Mouse (Mus musculus): ENCODE measurements around the gene Fam163b. TPM values are rescaled to one million over a fixed set of nuclear protein-coding genes. Genes with fewer than 3 reads are reported as not detected.

The Fam163b gene
- total RNA-seq, 1 experiment: not detected

GRCm38 (mm10) chr2:27095178-27095577 is 47.1 kb downstream of the Fam163b start:
- Histone ChIP-seq H3K4me3 (ENCODE audit: insufficient read depth in 1 of 2, low read depth in 1 of 2, low read length in 2 of 2, poor library complexity in 1 of 2, severe bottlenecking in 1 of 2) (no peak overlapping the region), H3K36me3 (ENCODE audit: control insufficient read depth, insufficient read depth, low read length, poor library complexity, severe bottlenecking) (no peaks in the 10 kb centered on the region), H3K9me3 (ENCODE audit: control insufficient read depth, insufficient read depth, low read depth, low read length) (no peaks in the 10 kb centered on the region), H3K27ac (ENCODE audit: insufficient read depth, low read depth, low read length, poor library complexity, severe bottlenecking) (no peak overlapping the region), H3K4me1 (ENCODE audit: control insufficient read depth in 2 of 2, insufficient read depth in 2 of 2, low read length in 2 of 2, poor library complexity in 1 of 2) (no peaks in the 10 kb centered on the region), H3K9ac (ENCODE audit: insufficient read depth, low read depth, low read length, poor library complexity, severe bottlenecking) (no peak overlapping the region)
- no peak for TF ChIP-seq CHD2 (IDR thresholded peaks at IDR 0.05; ENCODE audit: low read depth, low read length)
- no peak for TF ChIP-seq ZNF384 (IDR thresholded peaks at IDR 0.05; ENCODE audit: low read depth, low read length)
- no peak for TF ChIP-seq HCFC1 (IDR thresholded peaks at IDR 0.05; ENCODE audit: borderline replicate concordance, insufficient read depth, low read length)
- no peak for TF ChIP-seq ZC3H11A (IDR thresholded peaks at IDR 0.05; ENCODE audit: borderline replicate concordance, low read depth, low read length)
- TF ChIP-seq MAFK (IDR thresholded peaks at IDR 0.05; ENCODE audit: insufficient read depth, low read depth, low read length): no peak
- no peak for DNase-seq (ENCODE audit: low read depth, low spot score)
- in situ Hi-C loops (cut with MboI; ENCODE audit: low sequenced_read_pairs in 2 of 2, unreplicated experiment in 2 of 2): no loop called here

- no peaks in the 10 kb centered on the region for H3K36me3 ChIP-seq (ENCODE audit: control insufficient read depth, insufficient read depth, low read length, poor library complexity, severe bottlenecking)
- H3K27ac ChIP-seq (ENCODE audit: insufficient read depth, low read depth, low read length, poor library complexity, severe bottlenecking): no peak overlapping the region
- no peaks in the 10 kb centered on the region for H3K4me1 ChIP-seq (ENCODE audit: control insufficient read depth in 2 of 2, insufficient read depth in 2 of 2, low read length in 2 of 2, poor library complexity in 1 of 2)
- H3K4me3 ChIP-seq (ENCODE audit: insufficient read depth in 1 of 2, low read depth in 1 of 2, low read length in 2 of 2, poor library complexity in 1 of 2, severe bottlenecking in 1 of 2): no peak overlapping the region
- no peak overlapping the region for H3K9ac ChIP-seq (ENCODE audit: insufficient read depth, low read depth, low read length, poor library complexity, severe bottlenecking)
- no peak for TF ChIP-seq MAFK (IDR thresholded peaks at IDR 0.05; ENCODE audit: insufficient read depth, low read depth, low read length)
- no peak for TF ChIP-seq ZNF384 (IDR thresholded peaks at IDR 0.05; ENCODE audit: low read depth, low read length)
- no peak for TF ChIP-seq HCFC1 (IDR thresholded peaks at IDR 0.05; ENCODE audit: borderline replicate concordance, insufficient read depth, low read length)
- no peak for TF ChIP-seq ZC3H11A (IDR thresholded peaks at IDR 0.05; ENCODE audit: borderline replicate concordance, low read depth, low read length)
- TF ChIP-seq CHD2 (IDR thresholded peaks at IDR 0.05; ENCODE audit: low read depth, low read length): no peak
- in situ Hi-C loops (cut with MboI; ENCODE audit: low sequenced_read_pairs in 2 of 2, unreplicated experiment in 2 of 2): no loop called here
- DNase-seq (ENCODE audit: low read depth, low spot score): no peak
- no peaks in the 10 kb centered on the region for H3K9me3 ChIP-seq (ENCODE audit: control insufficient read depth, insufficient read depth, low read depth, low read length)
Observed at GRCm38 (mm10) chr2:27089238-27089637, 53.1 kb downstream of the Fam163b start.

- no peaks in the 10 kb centered on the region for H3K36me3 ChIP-seq (ENCODE audit: control insufficient read depth, insufficient read depth, low read length, poor library complexity, severe bottlenecking)
- H3K4me3 ChIP-seq (ENCODE audit: insufficient read depth in 1 of 2, low read depth in 1 of 2, low read length in 2 of 2, poor library complexity in 1 of 2, severe bottlenecking in 1 of 2): no peak overlapping the region
- H3K27ac ChIP-seq (ENCODE audit: insufficient read depth, low read depth, low read length, poor library complexity, severe bottlenecking): no peak overlapping the region
- in situ Hi-C loops (cut with MboI; ENCODE audit: low sequenced_read_pairs in 2 of 2, unreplicated experiment in 2 of 2): no loop called here
- TF ChIP-seq ZC3H11A (IDR thresholded peaks at IDR 0.05; ENCODE audit: borderline replicate concordance, low read depth, low read length): no peak
- TF ChIP-seq MAFK (IDR thresholded peaks at IDR 0.05; ENCODE audit: insufficient read depth, low read depth, low read length): no peak
- TF ChIP-seq HCFC1 (IDR thresholded peaks at IDR 0.05; ENCODE audit: borderline replicate concordance, insufficient read depth, low read length): no peak
- TF ChIP-seq CHD2 (IDR thresholded peaks at IDR 0.05; ENCODE audit: low read depth, low read length): no peak
- no peak for TF ChIP-seq ZNF384 (IDR thresholded peaks at IDR 0.05; ENCODE audit: low read depth, low read length)
- no peaks in the 10 kb centered on the region for H3K9me3 ChIP-seq (ENCODE audit: control insufficient read depth, insufficient read depth, low read depth, low read length)
- H3K9ac ChIP-seq (ENCODE audit: insufficient read depth, low read depth, low read length, poor library complexity, severe bottlenecking): no peak overlapping the region
- no peak for DNase-seq (ENCODE audit: low read depth, low spot score)
- no peaks in the 10 kb centered on the region for H3K4me1 ChIP-seq (ENCODE audit: control insufficient read depth in 2 of 2, insufficient read depth in 2 of 2, low read length in 2 of 2, poor library complexity in 1 of 2)
Observed at GRCm38 (mm10) chr2:27088700-27089099, 53.6 kb downstream of the Fam163b start.

- H3K36me3 ChIP-seq (ENCODE audit: control insufficient read depth, insufficient read depth, low read length, poor library complexity, severe bottlenecking): no peaks in the 10 kb centered on the region
- TF ChIP-seq ZC3H11A (IDR thresholded peaks at IDR 0.05; ENCODE audit: borderline replicate concordance, low read depth, low read length): no peak
- no peak for TF ChIP-seq CHD2 (IDR thresholded peaks at IDR 0.05; ENCODE audit: low read depth, low read length)
- TF ChIP-seq ZNF384 (IDR thresholded peaks at IDR 0.05; ENCODE audit: low read depth, low read length): no peak
- no peak for TF ChIP-seq MAFK (IDR thresholded peaks at IDR 0.05; ENCODE audit: insufficient read depth, low read depth, low read length)
- no peak for TF ChIP-seq HCFC1 (IDR thresholded peaks at IDR 0.05; ENCODE audit: borderline replicate concordance, insufficient read depth, low read length)
- no peak for DNase-seq (ENCODE audit: low read depth, low spot score)
- no peaks in the 10 kb centered on the region for H3K4me1 ChIP-seq (ENCODE audit: control insufficient read depth in 2 of 2, insufficient read depth in 2 of 2, low read length in 2 of 2, poor library complexity in 1 of 2)
- H3K9ac ChIP-seq (ENCODE audit: insufficient read depth, low read depth, low read length, poor library complexity, severe bottlenecking): no peak overlapping the region
- H3K9me3 ChIP-seq (ENCODE audit: control insufficient read depth, insufficient read depth, low read depth, low read length): no peaks in the 10 kb centered on the region
- H3K27ac ChIP-seq (ENCODE audit: insufficient read depth, low read depth, low read length, poor library complexity, severe bottlenecking): no peak overlapping the region
- no peak overlapping the region for H3K4me3 ChIP-seq (ENCODE audit: insufficient read depth in 1 of 2, low read depth in 1 of 2, low read length in 2 of 2, poor library complexity in 1 of 2, severe bottlenecking in 1 of 2)
- in situ Hi-C loops (cut with MboI; ENCODE audit: low sequenced_read_pairs in 2 of 2, unreplicated experiment in 2 of 2): no loop called here
Observed at GRCm38 (mm10) chr2:27088071-27088644, 54.1 kb downstream of the Fam163b start.
